Mouse (Mus musculus): Measurements from ENCODE around the gene Cep131. TPM values are rescaled to one million over a fixed set of nuclear protein-coding genes. Genes with fewer than 3 reads are reported as not detected.

Gene Cep131
- polyA plus RNA-seq, 1 experiment from 2014 or later: 52.6 TPM

- WGBS: 65% methylated on average over 3 of the region's 3 CpGs
- Histone ChIP-seq H3K4me1 (0 out of 2 replicates have a peak, but pooled peaks cover 5% of the 10 kb centered on the region), H3K27me3 (no peaks in the 10 kb centered on the region), H3K36me3 (no peaks in the 10 kb centered on the region), H3K27ac (replicated peaks) (no peak overlapping the region), H3K9ac (replicated peaks) (no peak overlapping the region), H3K4me2 (replicated peaks) (no peak overlapping the region), H3K9me3 (no peaks in the 10 kb centered on the region), H3K4me3 (no peak overlapping the region)
- no peak for ATAC-seq (ENCODE audit: low FRiP score, low read depth)
Measured at GRCm38 (mm10) chr11:120033473-120033872, 53.2 kb downstream of the Cep131 start.

GRCm38 (mm10) chr11:120032052-120032451, 54.6 kb downstream of the Cep131 start:
- Histone ChIP-seq H3K4me3 (no peak overlapping the region), H3K4me1 (0 out of 2 replicates have a peak, but pooled peaks cover 5% of the 10 kb centered on the region), H3K9ac (replicated peaks) (no peak overlapping the region), H3K9me3 (no peaks in the 10 kb centered on the region), H3K36me3 (no peaks in the 10 kb centered on the region), H3K27me3 (no peaks in the 10 kb centered on the region), H3K4me2 (replicated peaks) (no peak overlapping the region), H3K27ac (replicated peaks) (no peak overlapping the region)
- no peak for ATAC-seq (ENCODE audit: low FRiP score, low read depth)
- 66% methylated on average over 8 of the region's 8 CpGs for WGBS

GRCm38 (mm10) chr11:120030145-120030901, 56.3 kb downstream of the Cep131 start:
- Histone ChIP-seq H3K4me1 (0 out of 2 replicates have a peak, but pooled peaks cover 5% of the 10 kb centered on the region), H3K27me3 (no peaks in the 10 kb centered on the region), H3K4me3 (no peak overlapping the region), H3K4me2 (replicated peaks) (no peak overlapping the region), H3K36me3 (no peaks in the 10 kb centered on the region), H3K9me3 (no peaks in the 10 kb centered on the region), H3K27ac (replicated peaks) (no peak overlapping the region), H3K9ac (replicated peaks) (no peak overlapping the region)
- ATAC-seq (ENCODE audit: low FRiP score, low read depth): peak; percentile 27; the same call in 1 of the 2 replicates
- 38% methylated on average over 10 of the region's 10 CpGs for WGBS

- no peak overlapping the region for H3K9ac ChIP-seq (replicated peaks)
- H3K36me3 ChIP-seq: no peaks in the 10 kb centered on the region
- no peak for ATAC-seq (ENCODE audit: low FRiP score, low read depth)
- no peak overlapping the region for H3K4me2 ChIP-seq (replicated peaks)
- H3K4me3 ChIP-seq: no peak overlapping the region
- no peaks in the 10 kb centered on the region for H3K9me3 ChIP-seq
- H3K27ac ChIP-seq (replicated peaks): 0 out of 2 replicates have a peak overlapping the region, but pooled peaks have one; percentile 20
- 43% methylated on average over 9 of the region's 9 CpGs for WGBS
- 0 out of 2 replicates have a peak, but pooled peaks cover 5% of the 10 kb centered on the region for H3K4me1 ChIP-seq
- no peaks in the 10 kb centered on the region for H3K27me3 ChIP-seq
Measured at GRCm38 (mm10) chr11:120029431-120030144, 57.0 kb downstream of the Cep131 start.

- Histone ChIP-seq H3K27me3 (no peaks in the 10 kb centered on the region), H3K4me1 (peaks cover 8% of the 10 kb centered on the region; the same call in 1 of the 2 replicates), H3K9me3 (no peaks in the 10 kb centered on the region), H3K4me3 (no peak overlapping the region), H3K9ac (replicated peaks) (no peak overlapping the region), H3K27ac (replicated peaks) (no peak overlapping the region), H3K36me3 (no peaks in the 10 kb centered on the region), H3K4me2 (replicated peaks) (no peak overlapping the region)
- ATAC-seq (ENCODE audit: low FRiP score, low read depth): no peak
- 81% methylated on average over 18 of the region's 18 CpGs for WGBS
Measured at GRCm38 (mm10) chr11:120028319-120029092, 58.1 kb downstream of the Cep131 start.

GRCm38 (mm10) chr11:120026941-120027340, 59.7 kb downstream of the Cep131 start:
- Histone ChIP-seq H3K27ac (replicated peaks) (no peak overlapping the region), H3K9me3 (no peaks in the 10 kb centered on the region), H3K4me1 (peaks cover 24% of the 10 kb centered on the region), H3K4me3 (no peak overlapping the region), H3K4me2 (replicated peaks) (no peak overlapping the region), H3K9ac (replicated peaks) (no peak overlapping the region), H3K36me3 (no peaks in the 10 kb centered on the region), H3K27me3 (no peaks in the 10 kb centered on the region)
- WGBS: 76% methylated on average over 3 of the region's 3 CpGs
- no peak for ATAC-seq (ENCODE audit: low FRiP score, low read depth)

- peak; percentile 56; the same call in 1 of the 2 replicates for ATAC-seq (ENCODE audit: low FRiP score, low read depth)
Measured at GRCm38 (mm10) chr11:120022841-120023240, 63.8 kb downstream of the Cep131 start.

GRCm38 (mm10) chr11:120022216-120022615, 64.4 kb downstream of the Cep131 start:
- ATAC-seq (ENCODE audit: low FRiP score, low read depth): no peak
- Histone ChIP-seq H3K4me1 (peaks cover 40% of the 10 kb centered on the region), H3K27me3 (no peaks in the 10 kb centered on the region), H3K9me3 (no peaks in the 10 kb centered on the region), H3K36me3 (no peaks in the 10 kb centered on the region), H3K4me3 (no peak overlapping the region), H3K9ac (replicated peaks) (no peak overlapping the region), H3K4me2 (replicated peaks) (no peak overlapping the region), H3K27ac (replicated peaks) (0 out of 2 replicates have a peak overlapping the region, but pooled peaks have one; percentile 58)
- 57% methylated on average over 8 of the region's 8 CpGs for WGBS

More at GRCm38 (mm10) chr11:120022841-120023240, 63.8 kb downstream of the Cep131 start:
- no peaks in the 10 kb centered on the region for H3K36me3 ChIP-seq
- H3K4me2 ChIP-seq (replicated peaks): no peak overlapping the region
- peak overlapping the region; percentile 7 for H3K9ac ChIP-seq (replicated peaks)
- no peak overlapping the region for H3K4me3 ChIP-seq
- no peaks in the 10 kb centered on the region for H3K27me3 ChIP-seq
- WGBS: 50% methylated on average over 12 of the region's 12 CpGs
- peak overlapping the region; percentile 58 for H3K27ac ChIP-seq (replicated peaks)
- peaks cover 40% of the 10 kb centered on the region for H3K4me1 ChIP-seq
- no peaks in the 10 kb centered on the region for H3K9me3 ChIP-seq

- no peak for ATAC-seq (ENCODE audit: low FRiP score, low read depth)
- no peaks in the 10 kb centered on the region for H3K27me3 ChIP-seq
- no peak overlapping the region for H3K4me3 ChIP-seq
- WGBS: 87% methylated on average over 16 of the region's 16 CpGs
- H3K36me3 ChIP-seq: no peaks in the 10 kb centered on the region
- no peak overlapping the region for H3K9ac ChIP-seq (replicated peaks)
- no peaks in the 10 kb centered on the region for H3K9me3 ChIP-seq
- H3K27ac ChIP-seq (replicated peaks): no peak overlapping the region
- peaks cover 40% of the 10 kb centered on the region for H3K4me1 ChIP-seq
- no peak overlapping the region for H3K4me2 ChIP-seq (replicated peaks)
Measured at GRCm38 (mm10) chr11:120021367-120021766, 65.3 kb downstream of the Cep131 start.

GRCm38 (mm10) chr11:120019542-120020440, 66.8 kb downstream of the Cep131 start:
- no peaks in the 10 kb centered on the region for H3K27me3 ChIP-seq
- H3K9ac ChIP-seq (replicated peaks): no peak overlapping the region
- no peak overlapping the region for H3K4me3 ChIP-seq
- WGBS: 50% methylated on average over 23 of the region's 23 CpGs
- H3K4me2 ChIP-seq (replicated peaks): no peak overlapping the region
- H3K9me3 ChIP-seq: no peaks in the 10 kb centered on the region
- H3K27ac ChIP-seq (replicated peaks): no peak overlapping the region
- H3K36me3 ChIP-seq: 0 out of 2 replicates have a peak, but pooled peaks cover 4% of the 10 kb centered on the region
- peaks cover 40% of the 10 kb centered on the region for H3K4me1 ChIP-seq
- ATAC-seq (ENCODE audit: low FRiP score, low read depth): no peak

GRCm38 (mm10) chr11:120017011-120017410, 69.6 kb downstream of the Cep131 start:
- Histone ChIP-seq H3K27me3 (peaks cover 16% of the 10 kb centered on the region), H3K9ac (replicated peaks) (no peak overlapping the region), H3K4me1 (peaks cover 36% of the 10 kb centered on the region), H3K36me3 (0 out of 2 replicates have a peak, but pooled peaks cover 4% of the 10 kb centered on the region), H3K9me3 (no peaks in the 10 kb centered on the region), H3K27ac (replicated peaks) (no peak overlapping the region), H3K4me3 (no peak overlapping the region), H3K4me2 (replicated peaks) (no peak overlapping the region)
- 89% methylated on average over 8 of the region's 8 CpGs for WGBS
- no peak for ATAC-seq (ENCODE audit: low FRiP score, low read depth)

Data from midbrain, embryonic 12.5 days (tissue).